Mouse (Mus musculus) hindbrain, embryonic 13.5 days (tissue): ENCODE measurements at regions not wholly inside any gene's neighbourhood (a gene's known extent, or its start where the extent isn't known, plus 50 kb on each side); places are given as distances from the start of the nearest gene placed in this dataset.

Experiments used
- ATAC-seq: fragments of 200-750 bp; cut with Nextera tagmentation; 2 replicates; pipeline ENCODE4 v1.8.0; 2017; ENCODE audit warnings: moderate TSS enrichment; ENCODE audit not compliant: low FRiP score
- H3K27ac ChIP-seq: fragments of 300-500 bp; sonication (generic); 2 replicates; pipeline ENCODE4 v1.5.1; 2015; ENCODE audit warnings: inconsistent platforms, mild to moderate bottlenecking, moderate library complexity
- H3K27me3 ChIP-seq: fragments of 300-500 bp; sonication (generic); 2 replicates; pipeline ENCODE4 v1.6.1; 2015; ENCODE audit warnings: mild to moderate bottlenecking, inconsistent platforms
- H3K36me3 ChIP-seq: fragments of 300-500 bp; sonication (generic); 2 replicates; pipeline ENCODE4 v1.6.1; 2015; ENCODE audit warnings: mild to moderate bottlenecking, inconsistent platforms
- H3K4me1 ChIP-seq: fragments of 300-500 bp; sonication (generic); replicated peaks from 2 replicates; pipeline ENCODE4 v1.6.1; 2015; ENCODE audit warnings: inconsistent platforms
- H3K4me2 ChIP-seq: fragments of 300-500 bp; sonication (generic); 2 replicates; pipeline ENCODE4 v1.6.1; 2015; ENCODE audit warnings: inconsistent platforms, mild to moderate bottlenecking, moderate library complexity
- H3K4me3 ChIP-seq: fragments of 300-500 bp; sonication (generic); 2 replicates; pipeline ENCODE4 v1.5.1; 2015; ENCODE audit warnings: mild to moderate bottlenecking, inconsistent platforms
- H3K9ac ChIP-seq: fragments of 300-500 bp; sonication (generic); 2 replicates; pipeline ENCODE4 v1.6.1; 2015; ENCODE audit warnings: mild to moderate bottlenecking, inconsistent platforms
- H3K9me3 ChIP-seq: fragments of 300-500 bp; sonication (generic); 2 replicates; pipeline ENCODE4 v1.6.1; 2016; ENCODE audit warnings: inconsistent platforms
- WGBS: fragments of 180-500 bp; shearing (Covaris S2); methylation state at CpG from one replicate; pipeline ENCODE4 v1.1.7; 2015; 5-methylcytosine and 5-hydroxymethylcytosine counted together

- ATAC-seq = no peak
- Histone ChIP-seq H3K4me3 (no peak overlapping the region), H3K9ac (no peak overlapping the region), H3K36me3 (no peaks in the 10 kb centered on the region), H3K4me1 (peaks cover under 1% of the 10 kb centered on the region), H3K4me2 (no peak overlapping the region), H3K27ac (no peak overlapping the region), H3K9me3 (no peaks in the 10 kb centered on the region), H3K27me3 (no peaks in the 10 kb centered on the region)
- 93% methylated on average over 10 of the region's 10 CpGs for WGBS
Observed at GRCm38 (mm10) chr5:64574386-64574785, 228.8 kb upstream of the Klf3 start.

GRCm38 (mm10) chr5:64575896-64576295 lies 227.3 kb upstream of the Klf3 start:
- no peak for ATAC-seq
- H3K36me3 ChIP-seq = no peaks in the 10 kb centered on the region
- no peak overlapping the region for H3K9ac ChIP-seq
- H3K9me3 ChIP-seq = no peaks in the 10 kb centered on the region
- H3K4me2 ChIP-seq = no peak overlapping the region
- H3K27ac ChIP-seq = no peak overlapping the region
- WGBS = 84% methylated on average over 6 of the region's 6 CpGs
- H3K27me3 ChIP-seq = no peaks in the 10 kb centered on the region
- H3K4me3 ChIP-seq = no peak overlapping the region
- peaks cover 8% of the 10 kb centered on the region for H3K4me1 ChIP-seq

GRCm38 (mm10) chr5:64576426-64577262 lies 226.5 kb upstream of the Klf3 start:
- no peak overlapping the region for H3K4me3 ChIP-seq
- H3K36me3 ChIP-seq = no peaks in the 10 kb centered on the region
- no peak overlapping the region for H3K27ac ChIP-seq
- ATAC-seq = no peak
- H3K4me2 ChIP-seq = no peak overlapping the region
- H3K9me3 ChIP-seq = no peaks in the 10 kb centered on the region
- WGBS = 84% methylated on average over 19 of the region's 19 CpGs
- no peak overlapping the region for H3K9ac ChIP-seq
- H3K27me3 ChIP-seq = no peaks in the 10 kb centered on the region
- H3K4me1 ChIP-seq = peaks cover 8% of the 10 kb centered on the region

GRCm38 (mm10) chr5:64577424-64577823 lies 225.8 kb upstream of the Klf3 start:
- no peak overlapping the region for H3K9ac ChIP-seq
- no peak overlapping the region for H3K4me3 ChIP-seq
- H3K36me3 ChIP-seq = no peaks in the 10 kb centered on the region
- 80% methylated on average over 7 of the region's 7 CpGs for WGBS
- H3K9me3 ChIP-seq = no peaks in the 10 kb centered on the region
- H3K27me3 ChIP-seq = no peaks in the 10 kb centered on the region
- H3K4me1 ChIP-seq = peaks cover 8% of the 10 kb centered on the region
- no peak for ATAC-seq
- H3K4me2 ChIP-seq = no peak overlapping the region
- no peak overlapping the region for H3K27ac ChIP-seq

- H3K4me2 ChIP-seq = no peak overlapping the region
- no peaks in the 10 kb centered on the region for H3K27me3 ChIP-seq
- peaks cover 8% of the 10 kb centered on the region for H3K4me1 ChIP-seq
- no peak overlapping the region for H3K4me3 ChIP-seq
- ATAC-seq = no peak
- H3K9ac ChIP-seq = no peak overlapping the region
- WGBS = 92% methylated on average over 6 of the region's 6 CpGs
- H3K27ac ChIP-seq = no peak overlapping the region
- H3K36me3 ChIP-seq = no peaks in the 10 kb centered on the region
- H3K9me3 ChIP-seq = no peaks in the 10 kb centered on the region
Observed at GRCm38 (mm10) chr5:64578536-64578935, 224.7 kb upstream of the Klf3 start.

GRCm38 (mm10) chr5:64579086-64579485 lies 224.1 kb upstream of the Klf3 start:
- no peaks in the 10 kb centered on the region for H3K27me3 ChIP-seq
- no peak for ATAC-seq
- peaks cover 8% of the 10 kb centered on the region for H3K4me1 ChIP-seq
- H3K36me3 ChIP-seq = no peaks in the 10 kb centered on the region
- WGBS = 53% methylated on average over 5 of the region's 5 CpGs
- no peak overlapping the region for H3K4me3 ChIP-seq
- H3K9me3 ChIP-seq = no peaks in the 10 kb centered on the region
- H3K4me2 ChIP-seq = no peak overlapping the region
- no peak overlapping the region for H3K9ac ChIP-seq
- H3K27ac ChIP-seq = no peak overlapping the region

- peak; percentile 68 for ATAC-seq
- H3K27ac ChIP-seq = peak overlapping the region; percentile 45
- 7% methylated on average over 14 of the region's 14 CpGs for whole genome bisulfite sequencing
- peak overlapping the region; percentile 31; the same call in 1 of the 2 replicates for H3K9ac ChIP-seq
- no peak overlapping the region for H3K4me3 ChIP-seq
- H3K9me3 ChIP-seq = no peaks in the 10 kb centered on the region
- no peaks in the 10 kb centered on the region for H3K27me3 ChIP-seq
- H3K4me1 ChIP-seq = peaks cover 8% of the 10 kb centered on the region
- H3K36me3 ChIP-seq = no peaks in the 10 kb centered on the region
- peak overlapping the region; percentile 35 for H3K4me2 ChIP-seq
Observed at GRCm38 (mm10) chr5:64579494-64580339, 223.5 kb upstream of the Klf3 start.

GRCm38 (mm10) chr5:64580340-64580723 lies 222.9 kb upstream of the Klf3 start:
- Histone ChIP-seq H3K27ac (no peak overlapping the region), H3K9ac (no peak overlapping the region), H3K4me2 (no peak overlapping the region), H3K36me3 (no peaks in the 10 kb centered on the region), H3K4me3 (no peak overlapping the region), H3K4me1 (peaks cover 12% of the 10 kb centered on the region), H3K27me3 (no peaks in the 10 kb centered on the region), H3K9me3 (no peaks in the 10 kb centered on the region)
- ATAC-seq = no peak
- WGBS = 68% methylated on average over 3 of the region's 3 CpGs

GRCm38 (mm10) chr5:64580786-64581445 lies 222.3 kb upstream of the Klf3 start:
- Histone ChIP-seq H3K4me3 (no peak overlapping the region), H3K9me3 (no peaks in the 10 kb centered on the region), H3K27me3 (no peaks in the 10 kb centered on the region), H3K27ac (no peak overlapping the region), H3K9ac (no peak overlapping the region), H3K36me3 (no peaks in the 10 kb centered on the region), H3K4me1 (peaks cover 13% of the 10 kb centered on the region), H3K4me2 (no peak overlapping the region)
- WGBS = 91% methylated on average over 6 of the region's 6 CpGs
- no peak for ATAC-seq

- Histone ChIP-seq H3K27ac (no peak overlapping the region), H3K36me3 (no peaks in the 10 kb centered on the region), H3K27me3 (no peaks in the 10 kb centered on the region), H3K9ac (no peak overlapping the region), H3K4me2 (no peak overlapping the region), H3K9me3 (no peaks in the 10 kb centered on the region), H3K4me3 (no peak overlapping the region), H3K4me1 (peaks cover 13% of the 10 kb centered on the region)
- 73% methylated on average over 8 of the region's 8 CpGs for WGBS
- ATAC-seq = no peak
Observed at GRCm38 (mm10) chr5:64581461-64581860, 221.7 kb upstream of the Klf3 start.

GRCm38 (mm10) chr5:64582031-64582430 lies 221.2 kb upstream of the Klf3 start:
- H3K4me2 ChIP-seq = no peak overlapping the region
- peaks cover 13% of the 10 kb centered on the region for H3K4me1 ChIP-seq
- H3K36me3 ChIP-seq = no peaks in the 10 kb centered on the region
- H3K4me3 ChIP-seq = no peak overlapping the region
- WGBS = 84% methylated on average over 9 of the region's 9 CpGs
- H3K9ac ChIP-seq = no peak overlapping the region
- H3K9me3 ChIP-seq = no peaks in the 10 kb centered on the region
- no peak for ATAC-seq
- H3K27ac ChIP-seq = no peak overlapping the region
- H3K27me3 ChIP-seq = no peaks in the 10 kb centered on the region

- no peak for ATAC-seq
- no peak overlapping the region for H3K4me2 ChIP-seq
- H3K4me3 ChIP-seq = no peak overlapping the region
- no peak overlapping the region for H3K27ac ChIP-seq
- peaks cover 22% of the 10 kb centered on the region for H3K4me1 ChIP-seq
- H3K9me3 ChIP-seq = no peaks in the 10 kb centered on the region
- H3K27me3 ChIP-seq = no peaks in the 10 kb centered on the region
- no peaks in the 10 kb centered on the region for H3K36me3 ChIP-seq
- 79% methylated on average over 1 of the region's 1 CpGs for WGBS
- H3K9ac ChIP-seq = no peak overlapping the region
Observed at GRCm38 (mm10) chr5:64584308-64584707, 218.9 kb upstream of the Klf3 start.
